Mouse (Mus musculus) neural tube, embryonic 15.5 days (tissue): ENCODE measurements around the gene Gm42957. TPM values are rescaled to one million over a fixed set of nuclear protein-coding genes. Genes with fewer than 3 reads are reported as not detected.

Experiments used
- ATAC-seq: fragments of 200-750 bp; cut with Nextera tagmentation; 2 replicates; pipeline ENCODE4 v1.8.0; 2017; ENCODE audit warnings: mild to moderate bottlenecking, moderate TSS enrichment, moderate library complexity; ENCODE audit not compliant: low FRiP score
- H3K27ac ChIP-seq: fragments of 300-500 bp; sonication (generic); replicated peaks from 2 replicates; pipeline ENCODE4 v1.5.1; 2015; ENCODE audit warnings: mild to moderate bottlenecking, inconsistent platforms
- H3K27me3 ChIP-seq: fragments of 300-500 bp; sonication (generic); replicated peaks from 2 replicates; pipeline ENCODE4 v1.6.1; 2015; ENCODE audit warnings: inconsistent platforms
- H3K36me3 ChIP-seq: fragments of 300-500 bp; sonication (generic); 2 replicates; pipeline ENCODE4 v1.6.1; 2015; ENCODE audit warnings: inconsistent platforms
- H3K4me1 ChIP-seq: fragments of 300-500 bp; sonication (generic); 2 replicates; pipeline ENCODE4 v1.6.1; 2015; ENCODE audit warnings: inconsistent platforms
- H3K4me2 ChIP-seq: fragments of 300-500 bp; sonication (generic); 2 replicates; pipeline ENCODE4 v1.6.1; 2015; ENCODE audit warnings: inconsistent platforms, mild to moderate bottlenecking, moderate library complexity
- H3K4me3 ChIP-seq: fragments of 300-500 bp; sonication (generic); replicated peaks from 2 replicates; pipeline ENCODE4 v1.5.1; 2015; ENCODE audit warnings: mild to moderate bottlenecking, inconsistent platforms
- H3K9ac ChIP-seq: fragments of 300-500 bp; sonication (generic); replicated peaks from 2 replicates; pipeline ENCODE4 v1.6.1; 2015; ENCODE audit warnings: mild to moderate bottlenecking, inconsistent platforms
- H3K9me3 ChIP-seq: fragments of 300-500 bp; sonication (generic); replicated peaks from 2 replicates; pipeline ENCODE4 v1.6.1; 2016; ENCODE audit warnings: inconsistent platforms
- WGBS: fragments of 180-500 bp; shearing (Covaris S2); methylation state at CpG from one replicate; pipeline ENCODE4 v1.1.7; 2015; ENCODE audit warnings: mixed read lengths; 5-methylcytosine and 5-hydroxymethylcytosine counted together
- polyA plus RNA-seq: library from polyadenylated mRNA; unstranded; fragments of >200 nt; fragmentation: Nextera tagmentation; extraction: Ambion mirVana; gene quantifications from 2 replicates; pipeline ENCODE4 v1.2.1, GENCODE M21; 2015

Gm42957 gene
- polyA plus RNA-seq, 1 experiment from 2014 or later, result 0.20 TPM

GRCm38 (mm10) chr3:96629729-96630600, 5.3 kb upstream of the Gm42957 start, which contains the start of gene Rbm8a:
Gene Rbm8a (plus strand): TSS chr3:96629933.
- under 1% methylated on average over 48 of the region's 48 CpGs for WGBS
- Histone ChIP-seq H3K9ac (peak within 1 kb of the TSS; percentile 69), H3K27ac (peak within 1 kb of the TSS; percentile 81), H3K27me3 (no peaks in the 10 kb centered on the region), H3K4me3 (peak within 1 kb of the TSS; percentile 58), H3K4me2 (peak within 1 kb of the TSS; percentile 87), H3K9me3 (no peaks in the 10 kb centered on the region), H3K4me1 (peaks cover 27% of the 10 kb centered on the region), H3K36me3 (peaks cover 32% of the 10 kb centered on the region)
- ATAC-seq, result peak; percentile 93

GRCm38 (mm10) chr3:96632058-96632457, 3.2 kb upstream of the Gm42957 start:
- no peak for ATAC-seq
- Histone ChIP-seq H3K27ac (no peak overlapping the region), H3K9me3 (no peaks in the 10 kb centered on the region), H3K4me1 (peaks cover 42% of the 10 kb centered on the region), H3K4me2 (no peak overlapping the region), H3K4me3 (no peak overlapping the region), H3K27me3 (no peaks in the 10 kb centered on the region), H3K36me3 (peaks cover 22% of the 10 kb centered on the region), H3K9ac (no peak overlapping the region)

GRCm38 (mm10) chr3:96634015-96634414, 1.3 kb upstream of the Gm42957 start:
- no peak overlapping the region for H3K4me2 ChIP-seq
- no peak for ATAC-seq
- no peaks in the 10 kb centered on the region for H3K9me3 ChIP-seq
- no peaks in the 10 kb centered on the region for H3K27me3 ChIP-seq
- 84% methylated on average over 1 of the region's 1 CpGs for WGBS
- peaks cover 46% of the 10 kb centered on the region for H3K4me1 ChIP-seq
- H3K9ac ChIP-seq, result no peak overlapping the region
- H3K4me3 ChIP-seq, result no peak overlapping the region
- H3K36me3 ChIP-seq, result peaks cover 27% of the 10 kb centered on the region
- H3K27ac ChIP-seq, result no peak overlapping the region

DNA sequence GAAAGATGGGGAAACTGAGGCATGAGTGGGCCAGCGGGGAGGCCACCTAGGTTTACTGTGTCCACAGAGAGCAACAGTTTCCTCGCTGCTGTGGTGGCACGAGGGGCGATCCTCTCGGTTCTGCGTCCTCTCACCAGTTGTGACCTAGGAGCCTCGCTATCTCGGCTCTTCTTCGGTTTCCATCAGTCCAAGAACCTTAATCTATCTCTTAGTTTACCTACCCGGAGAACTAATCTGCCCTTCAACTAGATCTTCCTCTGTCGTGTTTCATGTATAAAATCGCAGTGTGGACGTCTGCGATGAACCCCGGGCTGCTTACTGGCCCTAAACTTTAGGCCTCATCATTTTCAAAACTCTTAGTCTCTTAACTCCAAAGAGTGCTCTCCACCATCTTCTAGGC, 632 bp downstream of the Gm42957 start:
- Histone ChIP-seq H3K36me3 (peaks cover 38% of the 10 kb centered on the region), H3K9ac (peak overlapping the region; percentile 95), H3K27ac (peak overlapping the region; percentile 84), H3K9me3 (no peaks in the 10 kb centered on the region), H3K4me2 (peak overlapping the region; percentile 71), H3K4me3 (peak overlapping the region; percentile 94), H3K4me1 (peaks cover 34% of the 10 kb centered on the region), H3K27me3 (no peaks in the 10 kb centered on the region)
- WGBS, result 11% methylated on average over 15 of the region's 15 CpGs
- 0 out of 2 replicates have a peak, but pooled peaks have one; percentile 16 for ATAC-seq

- H3K36me3 ChIP-seq, result peaks cover 40% of the 10 kb centered on the region
- ATAC-seq, result no peak
- H3K9me3 ChIP-seq, result no peaks in the 10 kb centered on the region
Observed at GRCm38 (mm10) chr3:96636448-96636847, 1.2 kb downstream of the Gm42957 start.

GRCm38 (mm10) chr3:96639219-96639618, 3.9 kb downstream of the Gm42957 start:
- Histone ChIP-seq H3K27me3 (no peaks in the 10 kb centered on the region), H3K36me3 (peaks cover 34% of the 10 kb centered on the region), H3K4me1 (peaks cover 26% of the 10 kb centered on the region), H3K9ac (no peak overlapping the region), H3K4me3 (no peak overlapping the region), H3K4me2 (no peak overlapping the region), H3K9me3 (no peaks in the 10 kb centered on the region), H3K27ac (no peak overlapping the region)
- 89% methylated on average over 1 of the region's 1 CpGs for WGBS
- ATAC-seq, result no peak

More at GRCm38 (mm10) chr3:96636448-96636847, 1.2 kb downstream of the Gm42957 start:
- peak overlapping the region; percentile 71 for H3K4me2 ChIP-seq
- 72% methylated on average over 11 of the region's 11 CpGs for WGBS
- H3K27me3 ChIP-seq, result no peaks in the 10 kb centered on the region
- H3K4me3 ChIP-seq, result peak overlapping the region; percentile 94
- H3K4me1 ChIP-seq, result peaks cover 28% of the 10 kb centered on the region
- H3K9ac ChIP-seq, result 0 out of 2 replicates have a peak overlapping the region, but pooled peaks have one; percentile 95
- no peak overlapping the region for H3K27ac ChIP-seq

DNA sequence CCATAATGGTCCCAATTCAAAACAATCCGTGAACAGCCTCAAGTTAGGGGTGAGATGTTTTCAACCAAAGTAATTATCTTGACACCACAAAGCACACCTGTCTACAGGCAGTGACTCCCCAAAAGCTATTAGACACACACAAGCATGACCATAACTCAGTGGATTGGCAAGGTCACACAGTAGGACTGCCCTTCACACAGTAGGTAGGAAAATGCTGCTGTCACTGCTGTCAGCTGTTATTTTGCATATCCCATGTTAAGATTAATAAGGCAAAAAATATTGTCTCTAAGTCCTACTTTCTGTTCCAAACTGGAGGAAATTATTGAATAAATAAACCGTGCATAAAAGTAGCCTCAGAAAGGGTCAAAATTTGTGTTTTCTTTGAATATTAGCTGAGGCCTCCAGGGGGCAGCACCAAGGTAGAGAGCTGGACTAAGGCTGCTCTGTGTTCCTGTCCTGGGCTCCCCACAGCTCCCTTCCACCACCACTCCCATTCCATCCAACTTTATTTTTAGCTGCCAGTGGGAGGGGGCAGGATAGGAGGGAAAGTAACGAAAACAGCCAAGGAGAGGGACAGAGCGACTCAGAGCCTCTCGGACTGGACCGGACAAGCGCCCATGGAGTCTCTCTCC, 9.9 kb downstream of the Gm42957 start, which contains the start of gene Itga10:
TSS of gene Itga10 (plus strand) at position 567 of the 632 bp plus-strand sequence.
- H3K4me3 ChIP-seq, result no peak within 1 kb of the TSS
- H3K27ac ChIP-seq, result no peak within 1 kb of the TSS
- no peak within 1 kb of the TSS; the same call in 1 of the 2 replicates for H3K4me2 ChIP-seq
- WGBS, result 72% methylated on average over 7 of the region's 7 CpGs
- H3K4me1 ChIP-seq, result no peaks in the 10 kb centered on the region
- no peaks in the 10 kb centered on the region for H3K9me3 ChIP-seq
- peaks cover 35% of the 10 kb centered on the region for H3K36me3 ChIP-seq
- ATAC-seq, result no peak
- no peak within 1 kb of the TSS for H3K9ac ChIP-seq
- H3K27me3 ChIP-seq, result no peaks in the 10 kb centered on the region

DNA sequence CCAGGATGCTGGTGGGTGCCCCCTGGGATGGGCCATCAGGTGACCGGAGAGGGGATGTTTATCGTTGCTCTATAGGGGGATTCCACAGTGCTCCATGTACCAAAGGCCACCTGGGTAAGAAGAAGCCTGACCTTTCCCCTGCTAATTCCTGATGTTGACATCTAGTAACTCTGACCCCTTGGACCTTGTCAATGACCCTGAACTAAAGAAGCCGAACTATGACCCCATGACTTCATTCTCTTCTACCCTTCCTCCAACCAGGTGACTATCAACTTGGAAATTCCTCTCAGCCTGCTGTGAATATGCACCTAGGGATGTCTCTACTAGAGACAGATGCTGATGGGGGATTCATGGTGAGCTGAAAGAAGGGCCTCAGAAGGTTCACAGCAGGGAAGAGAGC, 12.1 kb downstream of the Gm42957 start:
- ATAC-seq, result no peak
- H3K36me3 ChIP-seq, result peaks cover 30% of the 10 kb centered on the region
- H3K9me3 ChIP-seq, result no peaks in the 10 kb centered on the region
- H3K9ac ChIP-seq, result no peak overlapping the region
- H3K27me3 ChIP-seq, result no peaks in the 10 kb centered on the region
- 88% methylated on average over 3 of the region's 3 CpGs for WGBS
- no peaks in the 10 kb centered on the region for H3K4me1 ChIP-seq
- H3K27ac ChIP-seq, result no peak overlapping the region
- H3K4me2 ChIP-seq, result no peak overlapping the region
- no peak overlapping the region for H3K4me3 ChIP-seq

- H3K36me3 ChIP-seq, result peaks cover 14% of the 10 kb centered on the region
- no peak overlapping the region for H3K4me3 ChIP-seq
- no peak for ATAC-seq
- no peaks in the 10 kb centered on the region for H3K27me3 ChIP-seq
- H3K9ac ChIP-seq, result no peak overlapping the region
- WGBS, result 84% methylated on average over 2 of the region's 2 CpGs
- H3K9me3 ChIP-seq, result no peaks in the 10 kb centered on the region
- no peak overlapping the region for H3K27ac ChIP-seq
- no peak overlapping the region for H3K4me2 ChIP-seq
- H3K4me1 ChIP-seq, result peaks cover 14% of the 10 kb centered on the region
Observed at GRCm38 (mm10) chr3:96660901-96661300, 25.6 kb downstream of the Gm42957 start.

DNA sequence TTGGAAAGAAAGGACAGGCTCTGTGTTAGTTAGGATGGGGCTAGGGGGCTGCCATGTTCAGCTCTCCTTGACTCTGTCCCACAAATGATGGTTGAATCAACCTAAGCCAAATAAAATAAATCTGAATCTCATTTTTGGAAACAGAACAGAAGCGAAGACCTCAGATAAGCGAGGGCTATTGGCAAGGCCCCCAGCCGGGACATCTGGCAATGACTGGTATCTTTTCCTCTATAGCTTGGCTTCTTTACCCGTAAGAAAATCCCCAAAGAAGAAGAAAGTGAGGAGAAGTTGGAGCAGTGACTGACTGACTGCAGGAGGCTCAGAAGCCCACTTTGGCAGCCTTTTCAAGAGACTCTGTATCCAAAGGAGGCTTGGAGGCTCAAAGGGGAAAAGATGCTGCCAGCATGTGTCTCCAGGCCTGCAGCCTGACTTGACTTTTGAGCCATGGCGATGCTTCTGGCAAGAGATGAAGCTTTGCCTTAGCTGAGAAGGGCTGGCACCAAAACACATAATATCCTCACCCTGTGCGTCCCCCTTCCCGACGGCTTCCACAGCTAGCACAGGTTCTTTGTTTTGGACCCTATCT, 27.6 kb downstream of the Gm42957 start:
- Histone ChIP-seq H3K9ac (no peak overlapping the region), H3K4me1 (peaks cover 14% of the 10 kb centered on the region), H3K36me3 (0 out of 2 replicates have a peak, but pooled peaks cover 4% of the 10 kb centered on the region), H3K27me3 (no peaks in the 10 kb centered on the region), H3K27ac (peak overlapping the region; percentile 72), H3K4me2 (peak overlapping the region; percentile 64), H3K4me3 (peak overlapping the region; percentile 29), H3K9me3 (no peaks in the 10 kb centered on the region)
- peak; percentile 38; the same call in 1 of the 2 replicates for ATAC-seq
- WGBS, result 45% methylated on average over 8 of the region's 8 CpGs

DNA sequence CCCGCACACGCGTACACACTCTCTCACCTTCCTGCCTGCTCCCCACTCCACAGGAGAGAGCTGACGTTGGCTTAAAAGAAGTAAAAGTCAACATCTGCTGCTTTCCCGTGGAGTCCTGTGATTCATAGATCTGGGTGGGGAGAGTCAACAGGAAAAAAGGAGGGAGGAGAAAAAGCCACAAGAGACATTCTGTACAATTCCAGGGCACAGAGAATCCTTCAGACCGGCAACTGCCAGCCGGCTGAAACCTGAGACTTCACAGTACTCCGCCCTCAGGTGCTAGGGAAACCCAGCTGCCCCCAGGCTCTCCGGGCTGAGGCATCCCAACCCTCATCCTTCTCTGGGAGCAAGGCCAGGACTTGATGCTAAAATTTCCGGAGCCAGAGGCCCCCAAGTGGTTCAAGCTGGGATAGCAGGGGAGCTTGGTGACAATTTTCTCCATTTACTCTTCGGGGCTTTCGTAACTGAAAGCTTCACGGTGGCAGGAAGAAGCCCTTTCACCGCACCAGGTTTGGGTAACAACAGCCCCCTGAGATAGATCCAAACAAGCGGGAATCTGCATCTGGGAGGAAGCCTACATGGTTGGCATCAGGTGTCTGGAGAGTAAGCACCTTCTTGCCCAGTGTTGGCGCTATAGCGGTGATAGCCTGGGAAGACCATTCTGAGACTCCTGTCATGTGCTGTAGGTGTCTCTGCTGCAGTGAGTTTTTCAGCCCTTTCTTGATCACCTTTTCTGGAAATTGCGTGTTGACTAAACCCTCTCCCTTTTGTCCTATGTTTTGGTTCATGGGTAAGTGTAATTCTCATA, 28.4 kb downstream of the Gm42957 start:
- H3K4me2 ChIP-seq, result peak overlapping the region; percentile 64
- peak overlapping the region; percentile 34 for H3K9ac ChIP-seq
- peak; percentile 87 for ATAC-seq
- peaks cover 14% of the 10 kb centered on the region for H3K4me1 ChIP-seq
- H3K4me3 ChIP-seq, result peak overlapping the region; percentile 29
- 0 out of 2 replicates have a peak, but pooled peaks cover 4% of the 10 kb centered on the region for H3K36me3 ChIP-seq
- peak overlapping the region; percentile 72 for H3K27ac ChIP-seq
- H3K27me3 ChIP-seq, result no peaks in the 10 kb centered on the region
- 6% methylated on average over 17 of the region's 18 CpGs for WGBS
- no peaks in the 10 kb centered on the region for H3K9me3 ChIP-seq
